Mouse (Mus musculus): ENCODE data around the gene Clec2h. TPM values are rescaled to one million over a fixed set of nuclear protein-coding genes. Genes with fewer than 3 reads are reported as not detected.

Clec2h gene
- polyA plus RNA-seq, 1 experiment from 2014 or later: 0.28 TPM

- 47% methylated on average over 4 of the region's 4 CpGs for WGBS (ENCODE audit: insufficient replicate concordance)
- Histone ChIP-seq H3K27ac (ENCODE audit: low read length) (no peak overlapping the region), H3K27me3 (ENCODE audit: control insufficient read depth, insufficient read depth, low read depth, low read length) (no peaks in the 10 kb centered on the region), H3K4me2 (ENCODE audit: low read depth, low read length) (no peak overlapping the region), H3K9me3 (replicated peaks; ENCODE audit: control insufficient read depth, low read length) (no peaks in the 10 kb centered on the region), H3K4me3 (ENCODE audit: low read depth, low read length) (no peak overlapping the region), H3K36me3 (ENCODE audit: control insufficient read depth, insufficient read depth) (no peaks in the 10 kb centered on the region), H3K9ac (ENCODE audit: low read depth, low read length) (no peak overlapping the region), H3K4me1 (ENCODE audit: control insufficient read depth, low read depth, low read length) (no peaks in the 10 kb centered on the region)
- no peak for ATAC-seq (ENCODE audit: low read depth)
Measured at GRCm38 (mm10) chr6:128669936-128670335, 7.8 kb downstream of the Clec2h start.

GRCm38 (mm10) chr6:128679574-128679973, 17.4 kb downstream of the Clec2h start:
- Histone ChIP-seq H3K9me3 (replicated peaks; ENCODE audit: control insufficient read depth, low read length) (no peaks in the 10 kb centered on the region), H3K27ac (ENCODE audit: low read length) (no peak overlapping the region), H3K9ac (ENCODE audit: low read depth, low read length) (no peak overlapping the region), H3K4me3 (ENCODE audit: low read depth, low read length) (no peak overlapping the region), H3K4me2 (ENCODE audit: low read depth, low read length) (no peak overlapping the region), H3K27me3 (ENCODE audit: control insufficient read depth, insufficient read depth, low read depth, low read length) (no peaks in the 10 kb centered on the region), H3K36me3 (ENCODE audit: control insufficient read depth, insufficient read depth) (no peaks in the 10 kb centered on the region), H3K4me1 (ENCODE audit: control insufficient read depth, low read depth, low read length) (no peaks in the 10 kb centered on the region)
- no peak for ATAC-seq (ENCODE audit: low read depth)

- 56% methylated on average over 3 of the region's 3 CpGs for WGBS (ENCODE audit: insufficient replicate concordance)
- no peak overlapping the region for H3K27ac ChIP-seq (ENCODE audit: low read length)
- no peak for ATAC-seq (ENCODE audit: low read depth)
- no peak overlapping the region for H3K9ac ChIP-seq (ENCODE audit: low read depth, low read length)
- no peak overlapping the region for H3K4me2 ChIP-seq (ENCODE audit: low read depth, low read length)
- H3K9me3 ChIP-seq (replicated peaks; ENCODE audit: control insufficient read depth, low read length): no peaks in the 10 kb centered on the region
- H3K4me1 ChIP-seq (ENCODE audit: control insufficient read depth, low read depth, low read length): no peaks in the 10 kb centered on the region
- H3K27me3 ChIP-seq (ENCODE audit: control insufficient read depth, insufficient read depth, low read depth, low read length): no peaks in the 10 kb centered on the region
- no peak overlapping the region for H3K4me3 ChIP-seq (ENCODE audit: low read depth, low read length)
- H3K36me3 ChIP-seq (ENCODE audit: control insufficient read depth, insufficient read depth): no peaks in the 10 kb centered on the region
Measured at GRCm38 (mm10) chr6:128701691-128702090, 39.5 kb downstream of the Clec2h start.

DNA sequence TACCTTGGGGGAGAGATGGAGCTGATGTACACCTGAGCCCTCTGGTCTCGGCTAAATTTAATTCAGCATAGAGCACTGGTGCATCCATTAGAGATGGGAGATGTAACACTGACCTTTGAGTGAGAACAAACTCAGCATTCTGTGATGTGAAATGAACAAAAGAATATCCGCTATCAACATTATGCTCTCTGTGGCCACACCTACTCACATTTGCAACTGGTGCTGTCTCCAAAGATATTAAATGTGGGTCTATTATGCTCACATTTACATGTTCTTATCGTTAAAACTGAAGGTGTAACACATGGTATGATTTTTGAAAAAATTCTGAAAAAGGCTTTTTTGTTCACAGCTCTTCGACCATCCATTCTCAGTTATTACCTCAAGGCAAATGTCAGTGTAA, 60.8 kb downstream of the Clec2h start, which contains the start of gene Klrb1:
Gene Klrb1, minus strand, starts transcription at position 101 of the 400 bp plus-strand sequence.
- H3K9ac ChIP-seq (ENCODE audit: low read depth, low read length): no peak within 1 kb of the TSS
- no peaks in the 10 kb centered on the region for H3K36me3 ChIP-seq (ENCODE audit: control insufficient read depth, insufficient read depth)
- no peaks in the 10 kb centered on the region for H3K4me1 ChIP-seq (ENCODE audit: control insufficient read depth, low read depth, low read length)
- H3K27ac ChIP-seq (ENCODE audit: low read length): no peak within 1 kb of the TSS
- H3K4me2 ChIP-seq (ENCODE audit: low read depth, low read length): no peak within 1 kb of the TSS
- H3K27me3 ChIP-seq (ENCODE audit: control insufficient read depth, insufficient read depth, low read depth, low read length): no peaks in the 10 kb centered on the region
- no peak for ATAC-seq (ENCODE audit: low read depth)
- H3K4me3 ChIP-seq (ENCODE audit: low read depth, low read length): no peak within 1 kb of the TSS
- no peaks in the 10 kb centered on the region for H3K9me3 ChIP-seq (replicated peaks; ENCODE audit: control insufficient read depth, low read length)
- WGBS (ENCODE audit: insufficient replicate concordance): 62% methylated on average over 4 of the region's 4 CpGs

Other genes starting within 250 kb of the Clec2h start
- gene Itfg2, start 237.5 kb upstream of the Clec2h start, polyA plus RNA-seq (2015; fragmentation: Nextera tagmentation; extraction: Ambion mirVana): 10.5 and 11.9 TPM in 2 replicates
- 156 and 174 TPM in 2 replicates for gene Fkbp4, start 223.7 kb upstream of the Clec2h start, polyA plus RNA-seq (2015; fragmentation: Nextera tagmentation; extraction: Ambion mirVana)
- gene Pzp, start 135.7 kb upstream of the Clec2h start, polyA plus RNA-seq (2015; fragmentation: Nextera tagmentation; extraction: Ambion mirVana): 674 and 844 TPM in 2 replicates
- gene A2ml1, start 80.8 kb upstream of the Clec2h start, polyA plus RNA-seq (2015; fragmentation: Nextera tagmentation; extraction: Ambion mirVana): 47.2 and 49.7 TPM in 2 replicates
- 0.24 and 0.27 TPM in 2 replicates for gene Klrb1a, start 38.9 kb upstream of the Clec2h start, polyA plus RNA-seq (2015; fragmentation: Nextera tagmentation; extraction: Ambion mirVana)
- not detected in 2 replicates for gene Klrb1, start 60.7 kb downstream of the Clec2h start, polyA plus RNA-seq (2015; fragmentation: Nextera tagmentation; extraction: Ambion mirVana)
- gene Klrb1c, start 126.8 kb downstream of the Clec2h start, polyA plus RNA-seq (2015; fragmentation: Nextera tagmentation; extraction: Ambion mirVana): 0.61 and 0.78 TPM in 2 replicates
- 0.20 TPM in 1 of 2 replicates, not detected in the other for gene Gm44511, start 163.9 kb downstream of the Clec2h start, polyA plus RNA-seq (2015; fragmentation: Nextera tagmentation; extraction: Ambion mirVana)
- gene Klrb1b, start 163.9 kb downstream of the Clec2h start, polyA plus RNA-seq (2015; fragmentation: Nextera tagmentation; extraction: Ambion mirVana): 0.23 and 0.46 TPM in 2 replicates
- gene Clec2i, start 225.2 kb downstream of the Clec2h start, polyA plus RNA-seq (2015; fragmentation: Nextera tagmentation; extraction: Ambion mirVana): 0.21 and 0.30 TPM in 2 replicates
- gene BC035044, start 228.7 kb downstream of the Clec2h start, polyA plus RNA-seq (2015; fragmentation: Nextera tagmentation; extraction: Ambion mirVana): 6.3 and 6.6 TPM in 2 replicates

Measured in liver, embryonic 16.5 days (tissue).